Mouse (Mus musculus) stomach, embryonic 16.5 days (tissue): ENCODE data around the gene Cenpf. TPM values are rescaled to one million over a fixed set of nuclear protein-coding genes. Genes with fewer than 3 reads are reported as not detected.
A peak's percentile ranks its signal among the peaks of the same experiment; 100 is the strongest.

Experiments
- ATAC-seq: fragments of 200-750 bp; cut with Nextera tagmentation; 2 replicates; pipeline ENCODE4 v1.8.0; 2017; ENCODE audit warnings: moderate number of reproducible peaks, moderate TSS enrichment; ENCODE audit not compliant: insufficient read depth, low FRiP score
- H3K27ac ChIP-seq: fragments of 300-500 bp; sonication (generic); 2 replicates; pipeline ENCODE4 v1.5.1; 2014; ENCODE audit warnings: low read length
- H3K27me3 ChIP-seq: fragments of 300-500 bp; sonication (generic); 2 replicates; pipeline ENCODE4 v1.6.1; 2014; ENCODE audit warnings: low read length, control low read depth, mixed read lengths; ENCODE audit not compliant: control insufficient read depth, insufficient read depth
- H3K36me3 ChIP-seq: fragments of 300-500 bp; sonication (generic); 2 replicates; pipeline ENCODE4 v1.6.1; 2014; ENCODE audit warnings: low read length; ENCODE audit not compliant: control insufficient read depth, insufficient read depth
- H3K4me1 ChIP-seq: fragments of 300-500 bp; sonication (generic); 2 replicates; pipeline ENCODE4 v1.6.1; 2014; ENCODE audit warnings: low read length, control low read depth, mixed read lengths; ENCODE audit not compliant: control insufficient read depth, insufficient read depth
- H3K4me2 ChIP-seq: fragments of 300-500 bp; sonication (generic); 2 replicates; pipeline ENCODE4 v1.6.1; 2014; ENCODE audit warnings: low read depth, low read length, mixed read lengths
- H3K4me3 ChIP-seq: fragments of 300-500 bp; sonication (generic); replicated peaks from 2 replicates; pipeline ENCODE4 v1.5.1; 2014; ENCODE audit warnings: mild to moderate bottlenecking, low read length
- H3K9ac ChIP-seq: fragments of 300-500 bp; sonication (generic); 2 replicates; pipeline ENCODE4 v1.6.1; 2014; ENCODE audit warnings: low read length
- H3K9me3 ChIP-seq: fragments of 300-500 bp; sonication (generic); replicated peaks from 2 replicates; pipeline ENCODE4 v1.6.1; 2016; ENCODE audit warnings: low read length, control low read depth; ENCODE audit not compliant: control insufficient read depth
- WGBS: fragments of 180-500 bp; shearing (Covaris S2); extraction: QIAGEN DNeasy Blood & Tissue Kit; methylation state at CpG from one replicate; pipeline ENCODE4 v1.1.7; 2014; 5-methylcytosine and 5-hydroxymethylcytosine counted together
- polyA plus RNA-seq: library from polyadenylated mRNA; unstranded; fragments of >200 nt; fragmentation: Nextera tagmentation; extraction: Ambion mirVana; gene quantifications from 2 replicates; pipeline ENCODE4 v1.2.1, GENCODE M21; 2015

Gene Cenpf
- polyA plus RNA-seq = 55.9 and 56.0 TPM in 2 replicates

- WGBS = under 1% methylated on average over 54 of the region's 55 CpGs
- H3K4me1 ChIP-seq = peaks cover 31% of the 10 kb centered on the region
- no peak within 1 kb of the TSS for H3K27ac ChIP-seq
- peak; percentile 100 for ATAC-seq
- no peaks in the 10 kb centered on the region for H3K9me3 ChIP-seq
- peak within 1 kb of the TSS; percentile 71 for H3K9ac ChIP-seq
- no peaks in the 10 kb centered on the region for H3K27me3 ChIP-seq
- peak within 1 kb of the TSS; percentile 69 for H3K4me2 ChIP-seq
- H3K36me3 ChIP-seq = peaks cover 13% of the 10 kb centered on the region; the same call in 1 of the 2 replicates
- H3K4me3 ChIP-seq = peak within 1 kb of the TSS; percentile 68
These were observed at the start of gene Cenpf for GRCm38 (mm10) chr1:189687654-189688387. Gene Cenpf, minus strand, starts transcription at chr1:189688086.

- 48% methylated on average over 8 of the region's 8 CpGs for WGBS
- ATAC-seq = no peak
- Histone ChIP-seq H3K27me3 (no peaks in the 10 kb centered on the region), H3K9me3 (no peaks in the 10 kb centered on the region), H3K4me2 (peak overlapping the region; percentile 21; the same call in 1 of the 2 replicates), H3K9ac (no peak overlapping the region), H3K4me3 (no peak overlapping the region), H3K4me1 (peaks cover 29% of the 10 kb centered on the region), H3K27ac (peak overlapping the region; percentile 62; the same call in 1 of the 2 replicates), H3K36me3 (no peaks in the 10 kb centered on the region)
These were observed 44.3 kb upstream of the Cenpf start for GRCm38 (mm10) chr1:189732156-189732555.

DNA sequence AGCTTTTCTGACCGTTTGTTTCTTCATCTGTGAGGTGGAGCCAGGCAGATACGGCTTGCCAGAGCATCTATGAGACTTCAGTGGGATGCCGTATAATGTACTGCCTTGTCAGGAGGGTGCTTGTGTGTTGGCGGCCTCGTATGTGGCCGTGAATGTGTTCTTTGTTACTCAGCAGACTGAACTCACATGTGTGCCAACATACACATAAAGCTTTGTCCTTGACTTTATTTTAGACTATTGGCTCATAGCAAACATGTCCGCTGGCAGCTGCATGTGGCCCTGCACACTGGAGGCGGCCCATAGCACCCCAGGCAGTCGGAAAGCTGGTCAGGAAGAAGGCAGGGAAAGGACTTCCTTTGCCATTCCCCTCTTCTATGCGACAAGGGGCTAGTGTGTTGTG, 43.8 kb upstream of the Cenpf start:
- H3K4me2 ChIP-seq = peak overlapping the region; percentile 21; the same call in 1 of the 2 replicates
- peaks cover 33% of the 10 kb centered on the region for H3K4me1 ChIP-seq
- no peak overlapping the region for H3K9ac ChIP-seq
- H3K36me3 ChIP-seq = no peaks in the 10 kb centered on the region
- no peaks in the 10 kb centered on the region for H3K9me3 ChIP-seq
- WGBS = 63% methylated on average over 10 of the region's 10 CpGs
- 0 out of 2 replicates have a peak overlapping the region, but pooled peaks have one; percentile 2 for H3K4me3 ChIP-seq
- no peaks in the 10 kb centered on the region for H3K27me3 ChIP-seq
- H3K27ac ChIP-seq = peak overlapping the region; percentile 62; the same call in 1 of the 2 replicates
- no peak for ATAC-seq

DNA sequence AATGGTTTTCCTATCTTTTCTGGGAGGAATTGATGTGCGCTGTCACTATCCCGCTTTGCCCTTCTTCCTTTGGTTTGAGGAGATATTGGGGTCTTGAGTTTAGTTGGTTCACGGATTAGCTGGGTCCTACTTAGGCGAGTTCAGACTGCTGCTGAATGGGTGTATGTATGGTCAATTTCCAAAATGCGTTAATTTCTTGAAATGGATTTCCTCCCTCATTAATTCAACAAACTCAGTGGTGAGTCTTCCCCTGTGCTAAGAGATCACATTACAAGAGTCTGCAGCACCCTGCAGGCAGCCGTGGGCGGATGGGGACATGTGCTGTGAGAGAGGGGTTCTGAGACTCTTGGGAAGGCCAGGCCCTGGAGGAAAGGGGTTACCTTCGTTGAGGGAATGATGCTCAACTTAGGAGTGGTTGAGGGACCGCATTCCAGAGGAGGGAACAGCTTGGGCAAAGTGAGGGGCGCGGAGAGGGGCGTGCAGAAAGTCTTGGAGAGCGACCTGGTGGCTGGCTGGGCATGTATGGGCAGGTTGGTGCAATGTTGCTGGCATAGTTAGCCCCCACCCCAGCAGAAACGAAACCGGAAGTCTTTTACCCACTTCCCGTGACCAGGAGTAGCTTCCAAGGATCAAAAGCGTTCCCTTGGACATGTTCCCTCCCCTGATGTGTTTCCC, 41.4 kb upstream of the Cenpf start:
- no peaks in the 10 kb centered on the region for H3K27me3 ChIP-seq
- H3K9me3 ChIP-seq = no peaks in the 10 kb centered on the region
- H3K4me2 ChIP-seq = peak overlapping the region; percentile 85
- peak overlapping the region; percentile 99 for H3K27ac ChIP-seq
- no peaks in the 10 kb centered on the region for H3K36me3 ChIP-seq
- ATAC-seq = no peak
- H3K9ac ChIP-seq = peak overlapping the region; percentile 96
- H3K4me1 ChIP-seq = peaks cover 35% of the 10 kb centered on the region
- 8% methylated on average over 17 of the region's 17 CpGs for WGBS
- peak overlapping the region; percentile 98 for H3K4me3 ChIP-seq

DNA sequence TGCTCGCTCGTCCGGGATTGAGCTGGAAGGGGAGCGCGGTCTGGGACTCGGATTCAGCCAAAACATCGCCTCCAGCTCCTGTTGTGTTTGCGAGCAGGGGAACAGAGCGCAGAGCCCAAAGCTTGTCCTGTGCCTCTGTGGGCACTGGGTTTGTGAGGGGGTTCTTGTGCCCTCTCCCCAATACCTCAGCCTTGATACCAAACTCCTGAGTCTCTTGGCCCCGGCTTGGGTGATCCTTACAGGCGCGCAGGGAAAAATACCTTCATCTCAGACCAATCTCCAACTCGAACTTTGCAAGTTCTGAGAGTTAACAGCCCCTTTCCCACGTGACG, 40.9 kb upstream of the Cenpf start:
- Histone ChIP-seq H3K27ac (peak overlapping the region; percentile 99), H3K9ac (peak overlapping the region; percentile 96)

DNA sequence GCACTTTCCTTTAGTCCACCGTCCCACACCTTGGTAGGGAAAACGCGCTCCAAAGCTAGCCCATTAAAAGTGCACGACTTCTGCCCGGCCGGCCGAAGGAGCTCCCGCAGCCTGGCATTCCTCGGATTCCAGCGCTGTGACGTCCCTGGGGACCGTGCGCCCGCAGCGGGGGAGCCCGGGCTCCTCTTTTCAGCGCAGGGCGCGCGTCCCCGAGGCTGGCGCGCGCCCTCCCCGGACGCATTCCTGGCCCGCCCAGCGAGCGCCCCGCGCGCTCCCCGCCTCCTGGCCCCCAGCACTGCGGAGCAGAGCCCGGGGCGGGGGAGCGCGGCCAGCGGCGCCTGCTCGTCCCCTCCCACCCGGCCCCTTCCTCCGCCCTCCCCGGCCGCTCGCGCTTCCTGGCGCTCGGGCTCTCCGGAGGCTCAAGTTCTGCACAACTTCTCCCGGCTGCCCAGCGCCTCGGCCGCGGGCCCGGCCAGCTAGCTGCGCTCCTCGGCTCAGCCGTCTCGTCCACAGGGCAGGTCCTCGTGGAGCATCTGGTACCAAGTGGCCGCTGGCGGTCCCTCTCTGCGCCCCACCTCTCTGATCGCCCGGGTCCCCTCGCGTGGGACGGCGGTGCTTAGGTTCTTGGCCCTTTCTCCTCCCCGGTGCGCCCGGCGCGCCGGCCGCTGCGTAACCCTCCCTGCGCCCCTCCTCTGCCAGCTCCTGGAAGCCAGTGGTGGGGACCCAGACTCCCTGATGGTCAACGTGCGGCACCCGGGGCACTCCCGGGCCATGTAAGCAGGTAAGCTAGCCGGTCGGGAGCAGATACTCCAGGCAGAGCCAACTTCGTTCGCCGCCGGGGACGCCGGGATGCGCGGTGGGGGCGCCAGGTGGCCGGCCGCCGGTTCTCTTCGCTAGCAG, 40.2 kb upstream of the Cenpf start, which contains the start of gene Ptpn14:
Gene Ptpn14, plus strand, starts transcription at position 385 of the 900 bp plus-strand sequence.
- H3K4me2 ChIP-seq = peak within 1 kb of the TSS; percentile 85
- H3K27me3 ChIP-seq = no peaks in the 10 kb centered on the region
- peak within 1 kb of the TSS; percentile 96 for H3K9ac ChIP-seq
- under 1% methylated on average over 89 of the region's 98 CpGs for WGBS
- peaks cover 35% of the 10 kb centered on the region for H3K4me1 ChIP-seq
- H3K36me3 ChIP-seq = no peaks in the 10 kb centered on the region
- peak within 1 kb of the TSS; percentile 98 for H3K4me3 ChIP-seq
- peak; percentile 95 for ATAC-seq
- H3K27ac ChIP-seq = peak within 1 kb of the TSS; percentile 99
- no peaks in the 10 kb centered on the region for H3K9me3 ChIP-seq

More for the DNA sequence above, 40.9 kb upstream of the Cenpf start:
- no peak for ATAC-seq
- H3K36me3 ChIP-seq = no peaks in the 10 kb centered on the region
- H3K4me3 ChIP-seq = peak overlapping the region; percentile 98
- peak overlapping the region; percentile 85 for H3K4me2 ChIP-seq
- WGBS = 1% methylated on average over 15 of the region's 15 CpGs
- no peaks in the 10 kb centered on the region for H3K9me3 ChIP-seq
- H3K27me3 ChIP-seq = no peaks in the 10 kb centered on the region
- H3K4me1 ChIP-seq = peaks cover 35% of the 10 kb centered on the region

DNA sequence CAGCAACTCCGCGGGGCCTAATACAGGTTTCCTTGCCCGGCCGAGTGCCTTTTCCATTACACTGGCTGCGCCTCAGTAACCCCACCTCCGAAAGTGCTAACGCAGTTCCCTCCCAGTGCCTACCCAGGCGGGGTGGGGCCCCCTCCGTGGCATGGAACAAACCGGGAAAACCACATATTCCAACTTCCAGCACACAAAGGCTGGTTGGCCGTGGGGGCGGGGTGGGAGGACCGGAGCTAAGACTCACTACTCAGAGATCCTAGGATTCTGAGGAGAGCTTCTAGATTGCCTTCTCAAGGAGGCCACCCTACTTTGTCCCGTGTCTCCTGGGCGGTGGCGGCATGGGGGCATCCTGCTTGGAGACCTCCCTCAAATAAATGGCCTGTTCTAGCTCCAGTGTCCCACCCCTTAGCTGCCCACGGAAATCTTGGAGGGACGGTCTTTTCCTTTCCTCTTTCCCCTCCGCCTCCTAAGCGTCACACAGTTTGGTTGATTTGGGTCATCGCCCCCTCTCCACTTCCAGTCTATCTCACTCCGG, 39.5 kb upstream of the Cenpf start:
- Histone ChIP-seq H3K27ac (peak overlapping the region; percentile 99), H3K4me3 (peak overlapping the region; percentile 98), H3K36me3 (no peaks in the 10 kb centered on the region), H3K4me2 (peak overlapping the region; percentile 85), H3K27me3 (no peaks in the 10 kb centered on the region), H3K9ac (peak overlapping the region; percentile 96), H3K4me1 (peaks cover 32% of the 10 kb centered on the region), H3K9me3 (no peaks in the 10 kb centered on the region)
- peak; percentile 77 for ATAC-seq
- 3% methylated on average over 22 of the region's 22 CpGs for WGBS

DNA sequence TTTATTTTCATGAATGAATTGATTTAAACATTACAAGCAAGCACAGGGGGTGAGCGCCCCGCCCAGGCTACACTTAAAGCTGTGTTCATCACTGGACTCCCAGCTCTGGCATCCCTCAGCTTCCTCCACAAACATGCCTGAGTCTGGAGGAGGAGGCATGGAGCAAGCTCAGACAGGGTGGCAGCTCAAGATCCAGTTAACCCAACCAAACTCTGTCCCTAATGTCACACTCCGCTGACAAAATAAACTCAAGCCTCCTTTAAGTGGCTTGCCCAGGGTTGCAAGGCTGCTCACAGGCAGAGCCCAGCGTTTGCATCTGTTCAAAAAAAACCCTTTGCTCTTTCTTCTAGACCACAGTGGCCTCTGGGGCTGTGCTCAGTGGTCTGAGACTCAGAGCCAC, 38.2 kb upstream of the Cenpf start:
- no peaks in the 10 kb centered on the region for H3K27me3 ChIP-seq
- H3K4me2 ChIP-seq = no peak overlapping the region
- WGBS = 71% methylated on average over 4 of the region's 4 CpGs
- H3K4me1 ChIP-seq = peaks cover 19% of the 10 kb centered on the region
- no peak overlapping the region for H3K4me3 ChIP-seq
- no peaks in the 10 kb centered on the region for H3K9me3 ChIP-seq
- no peaks in the 10 kb centered on the region for H3K36me3 ChIP-seq
- peak overlapping the region; percentile 99; the same call in 1 of the 2 replicates for H3K27ac ChIP-seq
- no peak overlapping the region for H3K9ac ChIP-seq
- ATAC-seq = no peak
